In the genomic region with DNA sequence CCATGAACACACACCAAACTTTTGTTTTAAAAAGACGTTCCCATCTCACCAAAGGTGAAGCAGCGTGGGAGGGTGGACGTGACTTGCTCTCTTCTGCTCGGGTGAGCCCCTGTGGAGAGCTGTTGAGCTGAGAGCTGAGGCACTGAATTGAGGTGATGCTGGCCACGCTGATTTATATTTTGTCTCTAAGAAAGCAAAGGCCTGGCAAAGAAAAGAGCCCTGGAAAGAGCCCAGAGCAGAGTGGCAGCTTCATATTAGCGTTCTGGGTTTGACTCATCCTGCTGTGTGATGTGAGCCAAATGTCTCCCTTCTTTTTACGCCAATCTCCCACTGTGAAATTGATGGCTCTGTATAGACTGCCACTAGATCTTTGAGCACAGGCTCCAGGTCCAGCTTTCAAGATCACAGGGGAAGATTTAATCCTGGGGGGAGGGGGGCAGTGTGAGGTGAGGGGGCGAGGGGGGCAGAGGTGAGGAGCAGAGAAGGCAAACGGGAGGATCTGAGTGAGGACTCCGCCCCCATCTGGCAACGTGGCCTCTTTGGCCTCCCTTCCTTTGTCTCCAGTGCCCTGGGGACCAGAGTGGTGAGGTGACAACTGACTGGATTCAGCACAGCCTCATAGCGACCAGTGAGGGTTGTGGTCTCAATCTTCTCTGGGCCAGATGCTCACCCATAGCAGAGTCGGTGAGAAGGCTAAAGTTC, we compare ENCODE assay signal across 9 mouse cellular contexts. TPM values are rescaled to one million over a fixed set of nuclear protein-coding genes. Genes with fewer than 3 reads are reported as not detected.
DNase-seq lines count a peak whose midpoint lies in the region; ATAC-seq and TF ChIP-seq lines count a peak whose summit lies in the region.
"Had no signal": no experiment of that assay in that cellular context is flagged by ENCODE, and none has a peak within 500 bp of the region (broad histone marks: within the 10 kb centered on the region; RNA-seq: fewer than 3 reads in every experiment).

No protein-coding gene starts in this region.

- H3K36me3 ChIP-seq in forebrain, postnatal 0 days (ENCODE audit: insufficient read depth): peaks cover 31% of the 10 kb centered on the region
- H3K36me3 ChIP-seq in midbrain, embryonic 10.5 days: peaks cover 39% of the 10 kb centered on the region
- H3K36me3 ChIP-seq in heart, adult 2 months (ENCODE audit: control insufficient read depth, insufficient read depth, low read length): no peaks in the 10 kb centered on the region

- H3K27me3 ChIP-seq in forebrain, postnatal 0 days (ENCODE audit: insufficient read depth, low read length): no peaks in the 10 kb centered on the region
- H3K27me3 ChIP-seq in midbrain, embryonic 10.5 days (ENCODE audit: low read depth, poor library complexity, severe bottlenecking): no peaks in the 10 kb centered on the region
- H3K27me3 ChIP-seq in heart, adult 2 months (ENCODE audit: control insufficient read depth, insufficient read depth, low read length): no peaks in the 10 kb centered on the region

- intact Hi-C loops in heart, adult 2 months (cut with DNase I): loop anchor here (10.0 kb wide), 1 partner anchor 125 kb away; no protein-coding TSS in a partner anchor

- WGBS in forebrain, postnatal 0 days: 7% methylated on average over 13 of the region's 13 CpGs
- WGBS in midbrain, embryonic 10.5 days: 14% methylated on average over 13 of the region's 13 CpGs
- WGBS in heart, adult 2 months: 42% methylated on average over 13 of the region's 13 CpGs

- H3K27ac ChIP-seq in forebrain, postnatal 0 days (ENCODE audit: low read depth, low read length): peak overlapping the region; percentile 82
- peak overlapping the region; percentile 86 for H3K27ac ChIP-seq in midbrain, embryonic 10.5 days (replicated peaks)
- no peak overlapping the region for H3K27ac ChIP-seq in heart, adult 2 months

- TF ChIP-seq CTCF in forebrain, postnatal 0 days (IDR thresholded peaks at IDR 0.05; ENCODE audit: low read depth): no peak
- TF ChIP-seq CTCF in heart, adult 2 months (IDR thresholded peaks at IDR 0.05): no peak

- H3K4me2 ChIP-seq in forebrain, postnatal 0 days (ENCODE audit: low read depth): peak overlapping the region; percentile 38

- no peak for TF ChIP-seq EP300 in heart, adult 2 months (IDR thresholded peaks at IDR 0.05; ENCODE audit: insufficient read depth, low read depth, low read length)

- H3K4me1 ChIP-seq in forebrain, postnatal 0 days (ENCODE audit: insufficient read depth): peaks cover 32% of the 10 kb centered on the region
- H3K4me1 ChIP-seq in midbrain, embryonic 10.5 days: peaks cover 45% of the 10 kb centered on the region
- H3K4me1 ChIP-seq in heart, adult 2 months (ENCODE audit: control insufficient read depth, insufficient read depth, low read length): no peaks in the 10 kb centered on the region

- H3K4me3 ChIP-seq in forebrain, postnatal 0 days (ENCODE audit: low read depth, low read length): no peak overlapping the region
- H3K4me3 ChIP-seq in midbrain, embryonic 10.5 days: peak overlapping the region; percentile 2; the same call in 1 of the 2 replicates
- H3K4me3 ChIP-seq in heart, adult 2 months: no peak overlapping the region

- ATAC-seq in forebrain, postnatal 0 days: peak; percentile 67

- DNase-seq in right cerebral cortex, adult 18-20 months: peak; percentile 54
- DNase-seq in right cerebral cortex, postnatal 14 days: no peak
- peak; percentile 42 for DNase-seq in cerebellum, adult 9-11 months
- peak; percentile 66 for DNase-seq in forebrain, postnatal 0 days
- DNase-seq in midbrain, embryonic 10.5 days (ENCODE audit: low spot score): peak; percentile 82
- no peak for DNase-seq in right cerebral cortex, postnatal 25 days
- DNase-seq in spleen, postnatal 4 days (ENCODE audit: low spot score in 2 of 2): no peak
- DNase-seq in heart, adult 2 months: no peak

- no peak for TF ChIP-seq POLR2A in heart, adult 2 months (IDR thresholded peaks at IDR 0.05; ENCODE audit: insufficient read depth, low read depth, low read length)

- 0 out of 2 replicates have a peak, but pooled peaks cover 6% of the 10 kb centered on the region for H3K9me3 ChIP-seq in forebrain, postnatal 0 days (ENCODE audit: low read length)
- peaks cover 30% of the 10 kb centered on the region for H3K9me3 ChIP-seq in midbrain, embryonic 10.5 days (replicated peaks)

- peak overlapping the region; percentile 22 for H3K9ac ChIP-seq in forebrain, postnatal 0 days
- no peak overlapping the region for H3K9ac ChIP-seq in heart, adult 2 months (ENCODE audit: low read depth, low read length)

- H3K79me2 ChIP-seq in heart, adult 2 months (replicated peaks; ENCODE audit: control insufficient read depth, insufficient read depth, low read length): no peaks in the 10 kb centered on the region

RNA-seq across cellular contexts. Expression of gene Nsg2, which starts 9.8 kb away (rescaled TPM):
- 1,434 and 1,519 TPM in 2 replicates for total RNA-seq in forebrain, postnatal 0 days (2014; rRNA removed)
- polyA plus RNA-seq in forebrain, postnatal 0 days (2015; fragmentation: Nextera tagmentation; extraction: Ambion mirVana): 646 and 742 TPM in 2 replicates
- polyA plus RNA-seq in midbrain, embryonic 10.5 days (2016; fragmentation: Nextera tagmentation; extraction: Ambion mirVana): 25.7 and 51.3 TPM in 2 replicates
- 1 to 10 TPM in 1 of 2 experiments, under 1 TPM in 1; 0.76 to 1.4 TPM for total RNA-seq in heart, adult 2 months (2021)
- polyA plus RNA-seq in heart, adult 2 months (2012; rRNA removed): 1.1 and 1.2 TPM in 2 replicates

RNA-seq across cellular contexts. Expression of gene 4930524B15Rik, which starts 44.7 kb away (rescaled TPM):
- total RNA-seq in forebrain, postnatal 0 days (2014; rRNA removed): 0.54 and 1.3 TPM in 2 replicates
- 0.25 and 0.41 TPM in 2 replicates for polyA plus RNA-seq in forebrain, postnatal 0 days (2015; fragmentation: Nextera tagmentation; extraction: Ambion mirVana)
- polyA plus RNA-seq in midbrain, embryonic 10.5 days (2016; fragmentation: Nextera tagmentation; extraction: Ambion mirVana): 0.11 and 0.27 TPM in 2 replicates
- not detected for total RNA-seq in heart, adult 2 months (2021)
- polyA plus RNA-seq in heart, adult 2 months (2012; rRNA removed): not detected in 2 replicates
- total RNA-seq: layer of hippocampus, postnatal 10 days had no signal

Comparison
In these comparisons a context has a peak if more than half of its experiments do, and no peak if none do; other contexts are left out.
1. DNase-seq: peak in right cerebral cortex, adult 18-20 months (single experiment), cerebellum, adult 9-11 months (single experiment), forebrain, postnatal 0 days (single experiment) and midbrain, embryonic 10.5 days (single experiment); none in right cerebral cortex, postnatal 14 days (single experiment), right cerebral cortex, postnatal 25 days (single experiment), spleen, postnatal 4 days (0 of 2) and heart, adult 2 months (0 of 2).
2. RNA of gene Nsg2, which starts 9.8 kb away (polyA plus RNA-seq): 646 to 742 TPM in forebrain, postnatal 0 days; 25.7 to 51.3 TPM in midbrain, embryonic 10.5 days and 1.1 to 1.2 TPM in heart, adult 2 months; every median in the first group is over 10 times any median in the second.